Mouse (Mus musculus): ENCODE results near the gene Mmadhc. TPM values are rescaled to one million over a fixed set of nuclear protein-coding genes. Genes with fewer than 3 reads are reported as not detected.
A peak's percentile ranks its signal among the peaks of the same experiment; 100 is the strongest.

The Mmadhc gene
- polyA plus RNA-seq (2016; fragmentation: Nextera tagmentation; extraction: Ambion mirVana) = 169 and 179 TPM in 2 replicates

GRCm38 (mm10) chr2:50296109-50296986 lies at the start of gene Mmadhc:
Gene Mmadhc (minus strand): TSS chr2:50296801.
- Histone ChIP-seq H3K4me3 (peak within 1 kb of the TSS; percentile 93), H3K9me3 (replicated peaks) (no peaks in the 10 kb centered on the region), H3K27ac (peak within 1 kb of the TSS; percentile 98), H3K4me1 (peaks cover 20% of the 10 kb centered on the region), H3K27me3 (ENCODE audit: low read depth, poor library complexity, severe bottlenecking) (no peaks in the 10 kb centered on the region), H3K36me3 (peaks cover 9% of the 10 kb centered on the region)
- under 1% methylated on average over 58 of the region's 58 CpGs for WGBS
- DNase-seq (ENCODE audit: low spot score) = peak; percentile 96

GRCm38 (mm10) chr2:50343598-50343997 lies 47.0 kb upstream of the Mmadhc start:
- no peaks in the 10 kb centered on the region for H3K27me3 ChIP-seq (ENCODE audit: low read depth, poor library complexity, severe bottlenecking)
- no peak for DNase-seq (ENCODE audit: low spot score)
- 48% methylated on average over 8 of the region's 8 CpGs for WGBS
- no peak overlapping the region for H3K27ac ChIP-seq
- H3K4me3 ChIP-seq = no peak overlapping the region
- no peaks in the 10 kb centered on the region for H3K36me3 ChIP-seq
- no peaks in the 10 kb centered on the region for H3K9me3 ChIP-seq (replicated peaks)
- peaks cover 19% of the 10 kb centered on the region for H3K4me1 ChIP-seq

GRCm38 (mm10) chr2:50339061-50339460 lies 42.5 kb upstream of the Mmadhc start:
- H3K4me1 ChIP-seq = peaks cover 4% of the 10 kb centered on the region; the same call in 1 of the 2 replicates
- no peaks in the 10 kb centered on the region for H3K27me3 ChIP-seq (ENCODE audit: low read depth, poor library complexity, severe bottlenecking)
- H3K4me3 ChIP-seq = no peak overlapping the region
- DNase-seq (ENCODE audit: low spot score) = no peak
- no peaks in the 10 kb centered on the region for H3K9me3 ChIP-seq (replicated peaks)
- 85% methylated on average over 3 of the region's 3 CpGs for WGBS
- H3K27ac ChIP-seq = no peak overlapping the region
- no peaks in the 10 kb centered on the region for H3K36me3 ChIP-seq

- no peaks in the 10 kb centered on the region for H3K4me1 ChIP-seq
- no peaks in the 10 kb centered on the region for H3K9me3 ChIP-seq (replicated peaks)
- no peak overlapping the region for H3K4me3 ChIP-seq
- no peaks in the 10 kb centered on the region for H3K27me3 ChIP-seq (ENCODE audit: low read depth, poor library complexity, severe bottlenecking)
- H3K27ac ChIP-seq = no peak overlapping the region
- DNase-seq (ENCODE audit: low spot score) = no peak
- WGBS = 71% methylated on average over 1 of the region's 1 CpGs
- H3K36me3 ChIP-seq = no peaks in the 10 kb centered on the region
Observed at GRCm38 (mm10) chr2:50337596-50337995, 41.0 kb upstream of the Mmadhc start.

GRCm38 (mm10) chr2:50331716-50332270 lies 35.2 kb upstream of the Mmadhc start:
- Histone ChIP-seq H3K4me1 (peaks cover 4% of the 10 kb centered on the region), H3K36me3 (no peaks in the 10 kb centered on the region), H3K9me3 (replicated peaks) (no peaks in the 10 kb centered on the region), H3K27ac (no peak overlapping the region), H3K4me3 (no peak overlapping the region), H3K27me3 (ENCODE audit: low read depth, poor library complexity, severe bottlenecking) (no peaks in the 10 kb centered on the region)
- DNase-seq (ENCODE audit: low spot score) = no peak
- WGBS = 58% methylated on average over 5 of the region's 5 CpGs

GRCm38 (mm10) chr2:50328181-50328580 lies 31.6 kb upstream of the Mmadhc start:
- H3K4me1 ChIP-seq = peaks cover 4% of the 10 kb centered on the region
- no peak overlapping the region for H3K4me3 ChIP-seq
- 0 out of 2 replicates have a peak overlapping the region, but pooled peaks have one; percentile 15 for H3K27ac ChIP-seq
- 24% methylated on average over 4 of the region's 4 CpGs for WGBS
- H3K27me3 ChIP-seq (ENCODE audit: low read depth, poor library complexity, severe bottlenecking) = no peaks in the 10 kb centered on the region
- H3K9me3 ChIP-seq (replicated peaks) = no peaks in the 10 kb centered on the region
- DNase-seq (ENCODE audit: low spot score) = no peak
- 0 out of 2 replicates have a peak, but pooled peaks cover 2% of the 10 kb centered on the region for H3K36me3 ChIP-seq

- H3K4me1 ChIP-seq = peaks cover 4% of the 10 kb centered on the region; the same call in 1 of the 2 replicates
- no peaks in the 10 kb centered on the region for H3K9me3 ChIP-seq (replicated peaks)
- no peak overlapping the region for H3K27ac ChIP-seq
- no peaks in the 10 kb centered on the region for H3K27me3 ChIP-seq (ENCODE audit: low read depth, poor library complexity, severe bottlenecking)
- H3K4me3 ChIP-seq = no peak overlapping the region
- 0 out of 2 replicates have a peak, but pooled peaks cover 2% of the 10 kb centered on the region for H3K36me3 ChIP-seq
- WGBS = 92% methylated on average over 7 of the region's 7 CpGs
- DNase-seq (ENCODE audit: low spot score) = no peak
Observed at GRCm38 (mm10) chr2:50324799-50325198, 28.2 kb upstream of the Mmadhc start.

- DNase-seq (ENCODE audit: low spot score) = peak; percentile 68
- Histone ChIP-seq H3K27ac (no peak overlapping the region), H3K4me3 (no peak overlapping the region), H3K36me3 (0 out of 2 replicates have a peak, but pooled peaks cover 3% of the 10 kb centered on the region), H3K27me3 (ENCODE audit: low read depth, poor library complexity, severe bottlenecking) (no peaks in the 10 kb centered on the region), H3K9me3 (replicated peaks) (no peaks in the 10 kb centered on the region), H3K4me1 (peaks cover 7% of the 10 kb centered on the region)
- WGBS = 48% methylated on average over 9 of the region's 9 CpGs
Observed at GRCm38 (mm10) chr2:50306663-50307320, 10.2 kb upstream of the Mmadhc start.

- DNase-seq (ENCODE audit: low spot score) = no peak
- 58% methylated on average over 1 of the region's 1 CpGs for WGBS
- Histone ChIP-seq H3K36me3 (no peaks in the 10 kb centered on the region), H3K4me3 (no peak overlapping the region), H3K4me1 (peaks cover 7% of the 10 kb centered on the region), H3K9me3 (replicated peaks) (no peaks in the 10 kb centered on the region), H3K27me3 (ENCODE audit: low read depth, poor library complexity, severe bottlenecking) (no peaks in the 10 kb centered on the region), H3K27ac (no peak overlapping the region)
Observed at GRCm38 (mm10) chr2:50304824-50305577, 8.4 kb upstream of the Mmadhc start.

GRCm38 (mm10) chr2:50296987-50297350 lies 368 bp upstream of the Mmadhc start:
- peak; percentile 35 for DNase-seq (ENCODE audit: low spot score)
- Histone ChIP-seq H3K36me3 (peaks cover 6% of the 10 kb centered on the region), H3K9me3 (replicated peaks) (no peaks in the 10 kb centered on the region), H3K27me3 (ENCODE audit: low read depth, poor library complexity, severe bottlenecking) (no peaks in the 10 kb centered on the region), H3K4me3 (peak overlapping the region; percentile 93), H3K27ac (peak overlapping the region; percentile 70; the same call in 1 of the 2 replicates), H3K4me1 (peaks cover 20% of the 10 kb centered on the region)
- 4% methylated on average over 9 of the region's 9 CpGs for WGBS

GRCm38 (mm10) chr2:50295562-50295961 lies 1.0 kb downstream of the Mmadhc start:
- Histone ChIP-seq H3K4me3 (peak overlapping the region; percentile 93), H3K4me1 (peaks cover 20% of the 10 kb centered on the region), H3K36me3 (peaks cover 17% of the 10 kb centered on the region), H3K27me3 (ENCODE audit: low read depth, poor library complexity, severe bottlenecking) (no peaks in the 10 kb centered on the region), H3K27ac (peak overlapping the region; percentile 98), H3K9me3 (replicated peaks) (no peaks in the 10 kb centered on the region)
- WGBS = 50% methylated on average over 5 of the region's 5 CpGs
- DNase-seq (ENCODE audit: low spot score) = no peak

GRCm38 (mm10) chr2:50294084-50294483 lies 2.5 kb downstream of the Mmadhc start:
- no peaks in the 10 kb centered on the region for H3K27me3 ChIP-seq (ENCODE audit: low read depth, poor library complexity, severe bottlenecking)
- DNase-seq (ENCODE audit: low spot score) = no peak
- H3K9me3 ChIP-seq (replicated peaks) = no peaks in the 10 kb centered on the region
- no peak overlapping the region for H3K27ac ChIP-seq
- peaks cover 30% of the 10 kb centered on the region for H3K36me3 ChIP-seq
- H3K4me3 ChIP-seq = no peak overlapping the region
- WGBS = 89% methylated on average over 2 of the region's 2 CpGs
- peaks cover 20% of the 10 kb centered on the region for H3K4me1 ChIP-seq

Measured in limb, embryonic 10.5 days (tissue).